In genomic region chr3:123033804-123034203, GRCm38 (mm10) we compare ENCODE assay signal across 16 mouse cellular contexts. TPM values are rescaled to one million over a fixed set of nuclear protein-coding genes. Genes with fewer than 3 reads are reported as not detected.
"Had no signal": no experiment of that assay in that cellular context is flagged by ENCODE, and none has a peak within 500 bp of the region (broad histone marks: within the 10 kb centered on the region; RNA-seq: fewer than 3 reads in every experiment).

No protein-coding gene starts in this region.

- DNase-seq: kidney, postnatal 36 days; layer of hippocampus, adult 9-11 months; layer of hippocampus, postnatal 36 days; lung, adult 18-20 months; right cerebral cortex, adult 18-20 months; right cerebral cortex, postnatal 25 days; thymus, postnatal 4 days had no signal

- ATAC-seq: midbrain, embryonic 16.5 days had no signal

- H3K4me1 ChIP-seq: limb, embryonic 13.5 days; midbrain, embryonic 12.5 days had no signal

- H3K9ac ChIP-seq: limb, embryonic 13.5 days; liver, embryonic 14.5 days; midbrain, embryonic 12.5 days had no signal

- H3K27ac ChIP-seq: kidney, postnatal 0 days; limb, embryonic 13.5 days; liver, embryonic 14.5 days; midbrain, embryonic 12.5 days; stomach, postnatal 0 days had no signal

- H3K4me3 ChIP-seq: limb, embryonic 13.5 days; midbrain, embryonic 12.5 days had no signal

- H3K4me2 ChIP-seq: limb, embryonic 13.5 days; midbrain, embryonic 12.5 days had no signal

- H3K9me3 ChIP-seq: limb, embryonic 13.5 days; midbrain, embryonic 12.5 days had no signal

- H3K27me3 ChIP-seq: limb, embryonic 13.5 days; midbrain, embryonic 12.5 days had no signal

- H3K36me3 ChIP-seq: limb, embryonic 13.5 days; midbrain, embryonic 12.5 days had no signal

RNA-seq across cellular contexts. Expression of gene Myoz2, which starts 1.0 kb away (rescaled TPM):
- total RNA-seq: megakaryocyte-erythroid progenitor cell, adult 5-6 weeks had no signal
- polyA plus RNA-seq: kidney, postnatal 0 days; liver, adult 2 months; liver, embryonic 14.5 days; midbrain, embryonic 12.5 days; midbrain, embryonic 16.5 days; small intestine, adult 2 months had no signal
